Mouse (Mus musculus): ENCODE results near the gene Slc17a8. TPM values are rescaled to one million over a fixed set of nuclear protein-coding genes. Genes with fewer than 3 reads are reported as not detected.
A peak's percentile ranks its signal among the peaks of the same experiment; 100 is the strongest.

The Slc17a8 gene
- polyA plus RNA-seq, 1 experiment = 0.01 TPM

- Histone ChIP-seq H3K79me3 (ENCODE audit: low read depth) (no peaks in the 10 kb centered on the region), H3K27me3 (ENCODE audit: control insufficient read depth, insufficient read depth, insufficient read length) (no peaks in the 10 kb centered on the region), H3K4me3 (ENCODE audit: insufficient read depth, poor library complexity, severe bottlenecking) (no peak overlapping the region), H3K79me2 (ENCODE audit: control insufficient read depth, insufficient read depth) (no peaks in the 10 kb centered on the region), H3ac (ENCODE audit: control insufficient read depth, insufficient read length, low read depth) (no peak overlapping the region), H3K36me3 (ENCODE audit: control insufficient read depth, insufficient read depth) (no peaks in the 10 kb centered on the region)
- TF ChIP-seq CEBPB (IDR thresholded peaks at IDR 0.05; ENCODE audit: low read depth) (no peak), CTCF (IDR thresholded peaks at IDR 0.05; ENCODE audit: control insufficient read depth, insufficient read depth, insufficient read length) (no peak), MYOG (IDR thresholded peaks at IDR 0.05; ENCODE audit: control insufficient read depth, extremely low read depth, insufficient read length) (no peak), MAX (IDR thresholded peaks at IDR 0.05) (no peak), USF1 (IDR thresholded peaks at IDR 0.05; ENCODE audit: low read depth) (no peak), FOSL1 (IDR thresholded peaks at IDR 0.05; ENCODE audit: insufficient read depth, low read length, poor library complexity, severe bottlenecking) (no peak), MYOD1 (IDR thresholded peaks at IDR 0.05; ENCODE audit: control insufficient read depth, insufficient read length, low read depth) (no peak)
Measured at GRCm38 (mm10) chr10:89589877-89590276, 31.2 kb downstream of the Slc17a8 start.

GRCm38 (mm10) chr10:89588708-89589107 lies 32.3 kb downstream of the Slc17a8 start:
- TF ChIP-seq MAX (IDR thresholded peaks at IDR 0.05) = no peak
- TF ChIP-seq CTCF (IDR thresholded peaks at IDR 0.05; ENCODE audit: control insufficient read depth, insufficient read depth, insufficient read length) = no peak
- no peak for TF ChIP-seq MYOG (IDR thresholded peaks at IDR 0.05; ENCODE audit: control insufficient read depth, extremely low read depth, insufficient read length)
- no peak for TF ChIP-seq MYOD1 (IDR thresholded peaks at IDR 0.05; ENCODE audit: control insufficient read depth, insufficient read length, low read depth)
- no peak for TF ChIP-seq CEBPB (IDR thresholded peaks at IDR 0.05; ENCODE audit: low read depth)
- TF ChIP-seq USF1 (IDR thresholded peaks at IDR 0.05; ENCODE audit: low read depth) = no peak
- no peak for TF ChIP-seq FOSL1 (IDR thresholded peaks at IDR 0.05; ENCODE audit: insufficient read depth, low read length, poor library complexity, severe bottlenecking)
- H3K36me3 ChIP-seq (ENCODE audit: control insufficient read depth, insufficient read depth) = no peaks in the 10 kb centered on the region
- no peak overlapping the region for H3K4me3 ChIP-seq (ENCODE audit: insufficient read depth, poor library complexity, severe bottlenecking)

GRCm38 (mm10) chr10:89584709-89585108 lies 36.3 kb downstream of the Slc17a8 start:
- Histone ChIP-seq H3K27me3 (ENCODE audit: control insufficient read depth, insufficient read depth, insufficient read length) (no peaks in the 10 kb centered on the region), H3K36me3 (ENCODE audit: control insufficient read depth, insufficient read depth) (no peaks in the 10 kb centered on the region), H3K79me3 (ENCODE audit: low read depth) (no peaks in the 10 kb centered on the region), H3K79me2 (ENCODE audit: control insufficient read depth, insufficient read depth) (no peaks in the 10 kb centered on the region), H3K4me3 (ENCODE audit: insufficient read depth, poor library complexity, severe bottlenecking) (no peak overlapping the region), H3ac (ENCODE audit: control insufficient read depth, insufficient read length, low read depth) (no peak overlapping the region)
- no peak for TF ChIP-seq MAX (IDR thresholded peaks at IDR 0.05)
- no peak for TF ChIP-seq CEBPB (IDR thresholded peaks at IDR 0.05; ENCODE audit: low read depth)
- no peak for TF ChIP-seq USF1 (IDR thresholded peaks at IDR 0.05; ENCODE audit: low read depth)
- TF ChIP-seq MYOD1 (IDR thresholded peaks at IDR 0.05; ENCODE audit: control insufficient read depth, insufficient read length, low read depth) = no peak
- no peak for TF ChIP-seq CTCF (IDR thresholded peaks at IDR 0.05; ENCODE audit: control insufficient read depth, insufficient read depth, insufficient read length)
- no peak for TF ChIP-seq MYOG (IDR thresholded peaks at IDR 0.05; ENCODE audit: control insufficient read depth, extremely low read depth, insufficient read length)
- TF ChIP-seq FOSL1 (IDR thresholded peaks at IDR 0.05; ENCODE audit: insufficient read depth, low read length, poor library complexity, severe bottlenecking) = no peak

More at GRCm38 (mm10) chr10:89588708-89589107, 32.3 kb downstream of the Slc17a8 start:
- H3K27me3 ChIP-seq (ENCODE audit: control insufficient read depth, insufficient read depth, insufficient read length) = no peaks in the 10 kb centered on the region
- no peak overlapping the region for H3ac ChIP-seq (ENCODE audit: control insufficient read depth, insufficient read length, low read depth)
- no peaks in the 10 kb centered on the region for H3K79me2 ChIP-seq (ENCODE audit: control insufficient read depth, insufficient read depth)
- no peaks in the 10 kb centered on the region for H3K79me3 ChIP-seq (ENCODE audit: low read depth)

- H3K79me3 ChIP-seq (ENCODE audit: low read depth) = no peaks in the 10 kb centered on the region
- no peaks in the 10 kb centered on the region for H3K27me3 ChIP-seq (ENCODE audit: control insufficient read depth, insufficient read depth, insufficient read length)
- no peaks in the 10 kb centered on the region for H3K79me2 ChIP-seq (ENCODE audit: control insufficient read depth, insufficient read depth)
- TF ChIP-seq MYOG (IDR thresholded peaks at IDR 0.05; ENCODE audit: control insufficient read depth, extremely low read depth, insufficient read length) (no peak), MYOD1 (IDR thresholded peaks at IDR 0.05; ENCODE audit: control insufficient read depth, insufficient read length, low read depth) (peak; percentile 77)
- no peak overlapping the region for H3ac ChIP-seq (ENCODE audit: control insufficient read depth, insufficient read length, low read depth)
- no peaks in the 10 kb centered on the region for H3K36me3 ChIP-seq (ENCODE audit: control insufficient read depth, insufficient read depth)
- H3K4me3 ChIP-seq (ENCODE audit: insufficient read depth, poor library complexity, severe bottlenecking) = no peak overlapping the region
Measured at GRCm38 (mm10) chr10:89578801-89579200, 42.3 kb downstream of the Slc17a8 start.

- Histone ChIP-seq H3ac (ENCODE audit: control insufficient read depth, insufficient read length, low read depth) (no peak overlapping the region), H3K79me2 (ENCODE audit: control insufficient read depth, insufficient read depth) (no peaks in the 10 kb centered on the region), H3K36me3 (ENCODE audit: control insufficient read depth, insufficient read depth) (no peaks in the 10 kb centered on the region), H3K79me3 (ENCODE audit: low read depth) (no peaks in the 10 kb centered on the region), H3K4me3 (ENCODE audit: insufficient read depth, poor library complexity, severe bottlenecking) (no peak overlapping the region), H3K27me3 (ENCODE audit: control insufficient read depth, insufficient read depth, insufficient read length) (no peaks in the 10 kb centered on the region)
- TF ChIP-seq MAX (IDR thresholded peaks at IDR 0.05) (no peak), CTCF (IDR thresholded peaks at IDR 0.05; ENCODE audit: control insufficient read depth, insufficient read depth, insufficient read length) (no peak), MYOG (IDR thresholded peaks at IDR 0.05; ENCODE audit: control insufficient read depth, extremely low read depth, insufficient read length) (no peak), FOSL1 (IDR thresholded peaks at IDR 0.05; ENCODE audit: insufficient read depth, low read length, poor library complexity, severe bottlenecking) (no peak), CEBPB (IDR thresholded peaks at IDR 0.05; ENCODE audit: low read depth) (no peak), MYOD1 (IDR thresholded peaks at IDR 0.05; ENCODE audit: control insufficient read depth, insufficient read length, low read depth) (no peak), USF1 (IDR thresholded peaks at IDR 0.05; ENCODE audit: low read depth) (no peak)
Measured at GRCm38 (mm10) chr10:89577666-89578065, 43.4 kb downstream of the Slc17a8 start.

- Histone ChIP-seq H3ac (ENCODE audit: control insufficient read depth, insufficient read length, low read depth) (no peak overlapping the region), H3K27me3 (ENCODE audit: control insufficient read depth, insufficient read depth, insufficient read length) (no peaks in the 10 kb centered on the region), H3K79me2 (ENCODE audit: control insufficient read depth, insufficient read depth) (no peaks in the 10 kb centered on the region), H3K36me3 (ENCODE audit: control insufficient read depth, insufficient read depth) (no peaks in the 10 kb centered on the region), H3K4me3 (ENCODE audit: insufficient read depth, poor library complexity, severe bottlenecking) (no peak overlapping the region), H3K79me3 (ENCODE audit: low read depth) (no peaks in the 10 kb centered on the region)
- TF ChIP-seq MYOG (IDR thresholded peaks at IDR 0.05; ENCODE audit: control insufficient read depth, extremely low read depth, insufficient read length) (no peak), CTCF (IDR thresholded peaks at IDR 0.05; ENCODE audit: control insufficient read depth, insufficient read depth, insufficient read length) (no peak), MAX (IDR thresholded peaks at IDR 0.05) (no peak), MYOD1 (IDR thresholded peaks at IDR 0.05; ENCODE audit: control insufficient read depth, insufficient read length, low read depth) (no peak), CEBPB (IDR thresholded peaks at IDR 0.05; ENCODE audit: low read depth) (no peak), USF1 (IDR thresholded peaks at IDR 0.05; ENCODE audit: low read depth) (no peak), FOSL1 (IDR thresholded peaks at IDR 0.05; ENCODE audit: insufficient read depth, low read length, poor library complexity, severe bottlenecking) (no peak)
Measured at GRCm38 (mm10) chr10:89573421-89573820, 47.6 kb downstream of the Slc17a8 start.
